Mouse (Mus musculus): ENCODE results near the gene Sarm1.

Gene Sarm1

GRCm38 (mm10) chr11:78463286-78464036, 34.1 kb downstream of the Sarm1 start:
- no peak for DNase-seq (ENCODE audit: low spot score)

GRCm38 (mm10) chr11:78462669-78463068, 34.9 kb downstream of the Sarm1 start:
- DNase-seq (ENCODE audit: low spot score), result no peak

- no peak for DNase-seq (ENCODE audit: low spot score)
Observed at GRCm38 (mm10) chr11:78461894-78462293, 35.7 kb downstream of the Sarm1 start.

GRCm38 (mm10) chr11:78458740-78459139, 38.8 kb downstream of the Sarm1 start:
- DNase-seq (ENCODE audit: low spot score), result no peak

- peak; percentile 8 for DNase-seq (ENCODE audit: low spot score)
Observed at GRCm38 (mm10) chr11:78455308-78455707, 42.2 kb downstream of the Sarm1 start.

- DNase-seq (ENCODE audit: low spot score), result no peak
Observed at GRCm38 (mm10) chr11:78454276-78454675, 43.3 kb downstream of the Sarm1 start.

- DNase-seq (ENCODE audit: low spot score), result peak; percentile 45
Observed at GRCm38 (mm10) chr11:78453675-78454074, 43.9 kb downstream of the Sarm1 start.

- no peak for DNase-seq (ENCODE audit: low spot score)
Observed at GRCm38 (mm10) chr11:78450337-78450736, 47.2 kb downstream of the Sarm1 start.

GRCm38 (mm10) chr11:78448242-78448641, 49.3 kb downstream of the Sarm1 start:
- DNase-seq (ENCODE audit: low spot score), result no peak

GRCm38 (mm10) chr11:78447168-78447567, 50.4 kb downstream of the Sarm1 start:
- DNase-seq (ENCODE audit: low spot score), result no peak

- DNase-seq (ENCODE audit: low spot score), result no peak
Observed at GRCm38 (mm10) chr11:78443115-78443514, 54.4 kb downstream of the Sarm1 start.

GRCm38 (mm10) chr11:78438399-78438930, 59.1 kb downstream of the Sarm1 start:
- DNase-seq (ENCODE audit: low spot score), result no peak

GRCm38 (mm10) chr11:78437182-78437581, 60.4 kb downstream of the Sarm1 start:
- no peak for DNase-seq (ENCODE audit: low spot score)

- DNase-seq (ENCODE audit: low spot score), result no peak
Observed at GRCm38 (mm10) chr11:78435776-78436349, 61.7 kb downstream of the Sarm1 start.

- DNase-seq (ENCODE audit: low spot score), result no peak
Observed at GRCm38 (mm10) chr11:78434052-78434451, 63.5 kb downstream of the Sarm1 start.

- DNase-seq (ENCODE audit: low spot score), result no peak
Observed at GRCm38 (mm10) chr11:78431176-78431575, 66.4 kb downstream of the Sarm1 start.

- DNase-seq (ENCODE audit: low spot score), result no peak
Observed at GRCm38 (mm10) chr11:78430195-78430878, 67.2 kb downstream of the Sarm1 start.

GRCm38 (mm10) chr11:78428309-78428708, 69.2 kb downstream of the Sarm1 start:
- no peak for DNase-seq (ENCODE audit: low spot score)

- no peak for DNase-seq (ENCODE audit: low spot score)
Observed at GRCm38 (mm10) chr11:78427655-78428054, 69.9 kb downstream of the Sarm1 start.

GRCm38 (mm10) chr11:78425572-78425971, 72.0 kb downstream of the Sarm1 start:
- no peak for DNase-seq (ENCODE audit: low spot score)

GRCm38 (mm10) chr11:78424352-78424751, 73.2 kb downstream of the Sarm1 start:
- no peak for DNase-seq (ENCODE audit: low spot score)

All from spleen, adult 12 weeks (tissue).